Mouse (Mus musculus) lung, adult 18-20 months (tissue): ENCODE results near the gene Tecta.

Source experiments
- DNase-seq, 2 experiments: peaks; one replicate each; pipeline ENCODE4 v3.0.0; 2022; ENCODE audit warnings: mixed read lengths in 2 of 2

Tecta gene

DNA sequence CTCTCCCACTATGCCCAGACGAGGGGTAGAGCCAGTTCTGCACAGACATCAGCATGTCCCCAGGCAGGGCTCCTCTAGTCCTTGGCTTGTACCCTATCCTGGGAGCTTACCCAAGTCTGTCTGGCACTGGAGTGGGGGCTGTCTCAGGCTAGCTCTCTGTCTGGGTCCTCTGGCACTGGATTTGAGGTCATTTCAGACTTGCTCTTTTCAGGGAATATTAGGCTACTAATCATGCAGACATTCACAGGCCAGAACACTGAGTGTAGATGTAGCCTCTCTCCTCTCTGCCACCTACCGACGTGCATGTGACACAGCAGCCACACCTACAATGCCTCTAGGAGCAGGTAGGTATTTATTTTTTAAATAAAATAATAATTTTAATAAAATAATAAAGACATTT is 82.4 kb downstream of the Tecta start:
- DNase-seq, result no peak

GRCm38 (mm10) chr9:42315816-42316215 is 83.9 kb downstream of the Tecta start:
- DNase-seq, result peak in 1 of 2 experiments; percentile 23

GRCm38 (mm10) chr9:42314959-42315358 is 84.8 kb downstream of the Tecta start:
- DNase-seq, result no peak

DNA sequence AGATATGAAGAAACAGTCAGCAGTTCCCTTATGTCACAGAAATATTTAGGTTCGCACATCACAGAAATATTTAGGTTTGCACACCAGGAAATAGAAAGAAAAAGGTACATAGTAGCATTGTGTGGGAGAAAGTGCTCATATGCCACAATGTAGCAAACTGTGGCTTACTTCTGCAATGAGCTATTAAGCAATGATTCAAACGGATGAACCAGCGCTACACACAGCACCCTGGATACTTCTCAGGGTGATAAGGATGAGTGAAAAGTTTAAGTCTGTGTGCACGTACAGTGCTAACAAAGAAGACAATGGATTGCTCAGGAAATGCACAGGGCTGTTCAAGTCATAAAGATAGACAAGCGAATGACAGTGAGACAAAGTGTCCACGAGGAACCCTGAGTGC is 85.3 kb downstream of the Tecta start:
- no peak for DNase-seq

DNA sequence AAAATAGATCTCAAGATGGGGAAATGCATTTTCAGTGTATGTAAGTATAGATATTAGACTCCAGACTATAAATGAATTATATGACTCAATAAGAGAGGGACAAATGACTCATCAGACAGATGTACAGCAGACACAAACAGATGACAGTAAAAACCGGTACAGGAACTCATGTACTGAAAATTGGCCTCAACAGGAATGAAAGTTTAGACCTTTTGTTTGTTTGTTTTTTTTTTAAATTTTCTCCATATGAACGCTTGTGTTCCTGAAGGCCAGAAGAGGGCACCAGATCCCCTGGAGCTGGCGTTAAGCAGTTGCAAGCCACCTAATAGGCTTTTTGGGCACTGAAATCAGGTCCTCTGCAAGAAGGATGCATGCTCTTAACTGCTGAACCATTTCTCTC is 85.9 kb downstream of the Tecta start:
- no peak for DNase-seq

GRCm38 (mm10) chr9:42311311-42311710 is 88.4 kb downstream of the Tecta start:
- no peak for DNase-seq

DNA sequence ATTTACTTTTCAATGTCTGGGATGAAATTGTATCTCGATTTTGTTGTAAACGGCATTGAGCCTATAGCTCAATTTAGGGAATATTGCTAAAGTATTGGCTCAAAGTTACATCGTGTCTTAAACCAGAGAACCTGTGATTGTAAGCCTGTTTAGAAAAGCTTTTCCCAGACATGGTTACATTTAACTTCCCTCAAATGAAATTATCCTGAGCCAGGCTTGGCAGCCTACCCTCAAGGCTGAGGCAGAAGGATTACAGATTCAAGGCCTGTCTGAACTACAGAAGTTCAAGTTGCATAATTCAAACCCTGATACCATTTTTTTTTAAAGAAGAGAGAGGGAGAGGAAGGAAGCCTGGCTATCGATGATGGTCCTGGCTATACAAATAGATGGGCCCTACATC is 95.8 kb downstream of the Tecta start:
- no peak for DNase-seq

GRCm38 (mm10) chr9:42301082-42301633 is 98.6 kb downstream of the Tecta start:
- no peak for DNase-seq

GRCm38 (mm10) chr9:42296297-42296922 is 103.3 kb downstream of the Tecta start:
- no peak for DNase-seq

DNA sequence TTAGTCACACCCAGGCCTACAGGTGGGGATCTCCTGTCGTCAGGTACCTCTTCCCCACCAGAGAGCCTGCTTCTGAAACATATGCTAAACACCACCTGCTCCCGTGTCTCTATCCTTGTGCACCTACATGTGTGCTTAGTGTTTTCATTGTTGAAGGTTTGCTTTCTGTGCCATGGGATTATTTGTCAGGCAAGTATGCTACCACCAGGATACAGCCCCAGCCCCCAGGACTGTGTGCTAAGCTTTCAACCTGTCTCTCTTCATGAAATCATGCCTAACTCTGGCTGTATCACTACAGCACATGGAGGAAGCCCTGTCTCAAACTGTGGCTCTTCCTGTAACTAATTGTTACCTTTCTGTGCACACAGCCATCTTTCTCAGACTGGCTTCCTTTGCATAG is 105.6 kb downstream of the Tecta start:
- no peak for DNase-seq

GRCm38 (mm10) chr9:42293596-42293995 is 106.1 kb downstream of the Tecta start:
- no peak for DNase-seq

DNA sequence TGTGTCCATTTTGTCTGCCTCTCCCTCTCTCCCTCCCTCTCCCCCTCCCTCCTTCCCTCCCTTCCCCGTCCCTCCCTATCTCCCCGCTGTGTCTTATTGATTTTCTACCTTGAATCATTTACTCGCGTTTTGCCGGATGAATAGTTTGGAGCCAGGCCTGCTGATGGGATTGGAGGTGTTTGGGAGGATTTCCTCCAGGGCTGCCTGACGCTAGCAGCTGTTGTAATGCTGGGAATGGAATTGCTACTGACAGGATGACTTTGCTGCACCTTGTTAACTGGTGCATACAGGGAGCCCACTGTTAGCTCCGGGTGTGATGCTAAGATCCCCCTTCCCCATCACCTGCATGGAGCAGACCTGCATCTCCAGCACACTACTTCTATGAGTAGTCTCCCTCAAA is 106.7 kb downstream of the Tecta start:
- no peak for DNase-seq

DNA sequence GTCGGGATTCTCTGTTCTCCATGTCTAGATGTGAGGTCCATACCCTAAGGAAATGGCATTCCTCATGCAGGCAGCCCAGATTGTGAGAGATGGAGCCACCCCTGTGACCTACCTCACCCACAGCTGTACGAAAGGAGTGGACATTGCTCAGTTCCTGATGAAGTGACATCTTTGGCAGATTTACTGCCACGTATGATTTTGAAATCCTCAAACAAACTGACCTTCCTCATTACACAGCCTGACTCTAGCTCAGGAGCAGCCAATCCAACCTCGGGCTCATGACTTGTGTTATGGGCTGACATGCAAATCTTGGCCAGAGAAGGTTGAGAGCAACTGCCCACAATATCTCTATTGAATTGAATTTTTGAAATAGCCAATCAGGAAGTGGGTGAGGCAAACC is 120.1 kb downstream of the Tecta start:
- DNase-seq, result peak in 1 of 2 experiments; percentile 34
